Mouse (Mus musculus): ENCODE measurements around the gene Ackr4. TPM values are rescaled to one million over a fixed set of nuclear protein-coding genes. Genes with fewer than 3 reads are reported as not detected.

Ackr4 gene
- polyA plus RNA-seq, 1 experiment from 2014 or later = 1.8 TPM

DNA sequence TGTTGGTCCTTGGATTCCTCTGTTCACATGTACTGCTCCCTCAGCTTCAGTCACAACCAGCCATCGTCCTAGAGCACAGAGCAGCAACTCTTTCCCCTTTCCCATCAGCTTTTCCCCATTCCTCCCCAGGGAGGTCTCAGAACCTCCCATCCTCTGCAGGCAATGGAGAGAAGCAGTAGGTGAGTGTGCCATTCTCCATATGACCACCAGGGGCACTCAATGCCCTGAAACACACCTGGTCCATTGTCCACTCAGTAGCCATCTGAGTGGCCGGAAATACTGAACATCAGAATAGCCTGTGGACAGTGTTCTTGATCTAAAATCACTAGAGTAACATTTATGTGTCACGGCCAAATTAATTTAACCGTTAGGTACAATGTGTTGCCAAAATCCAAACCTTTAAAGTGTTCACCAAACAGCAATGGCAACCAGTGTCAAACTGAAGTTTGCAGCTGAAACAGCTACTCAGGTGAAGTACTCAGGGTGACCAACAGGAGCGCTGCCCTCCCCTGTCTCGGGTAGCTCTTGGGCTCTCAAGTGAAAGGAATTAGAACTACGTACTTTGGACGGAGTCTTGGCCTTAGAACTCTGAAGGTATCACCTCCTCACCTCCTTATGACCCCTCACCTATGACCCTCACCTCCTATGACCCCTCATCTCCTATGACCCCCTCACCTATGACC is 17.7 kb upstream of the Ackr4 start:
- H3K4me1 ChIP-seq = no peaks in the 10 kb centered on the region
- no peaks in the 10 kb centered on the region for H3K9me3 ChIP-seq (replicated peaks)
- no peak overlapping the region for H3K4me2 ChIP-seq
- no peak overlapping the region for H3K27ac ChIP-seq
- WGBS = 85% methylated on average over 8 of the region's 8 CpGs
- H3K27me3 ChIP-seq = no peaks in the 10 kb centered on the region
- no peak for ATAC-seq (replicated peaks; ENCODE audit: low FRiP score)
- 0 out of 2 replicates have a peak, but pooled peaks cover 5% of the 10 kb centered on the region for H3K36me3 ChIP-seq
- H3K9ac ChIP-seq = no peak overlapping the region
- no peak overlapping the region for H3K4me3 ChIP-seq (replicated peaks)

DNA sequence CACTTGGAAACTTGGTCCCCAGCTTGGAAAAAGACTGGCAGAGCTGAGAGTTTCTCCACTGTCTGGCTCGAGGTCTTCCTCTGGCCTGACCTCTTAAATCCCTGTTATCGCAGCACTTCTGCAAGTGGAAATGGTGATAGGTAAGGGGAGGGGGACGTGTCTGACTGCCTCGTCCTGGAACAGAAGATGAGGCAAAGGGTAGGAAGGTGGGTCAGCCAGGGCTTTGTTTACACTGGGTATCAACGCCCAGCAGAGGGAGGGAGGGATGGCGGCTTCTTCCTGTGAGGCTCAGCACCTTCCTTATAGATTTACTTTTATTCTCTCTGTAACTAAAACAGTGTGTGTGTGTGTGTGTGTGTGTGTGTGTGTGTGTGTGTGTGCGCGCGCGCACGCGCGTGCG is 16.1 kb upstream of the Ackr4 start:
- H3K36me3 ChIP-seq = no peaks in the 10 kb centered on the region
- H3K27me3 ChIP-seq = no peaks in the 10 kb centered on the region
- no peak overlapping the region for H3K9ac ChIP-seq
- H3K27ac ChIP-seq = no peak overlapping the region
- H3K4me3 ChIP-seq (replicated peaks) = no peak overlapping the region
- ATAC-seq (replicated peaks; ENCODE audit: low FRiP score) = no peak
- 73% methylated on average over 14 of the region's 14 CpGs for WGBS
- no peak overlapping the region for H3K4me2 ChIP-seq
- no peaks in the 10 kb centered on the region for H3K9me3 ChIP-seq (replicated peaks)
- no peaks in the 10 kb centered on the region for H3K4me1 ChIP-seq

DNA sequence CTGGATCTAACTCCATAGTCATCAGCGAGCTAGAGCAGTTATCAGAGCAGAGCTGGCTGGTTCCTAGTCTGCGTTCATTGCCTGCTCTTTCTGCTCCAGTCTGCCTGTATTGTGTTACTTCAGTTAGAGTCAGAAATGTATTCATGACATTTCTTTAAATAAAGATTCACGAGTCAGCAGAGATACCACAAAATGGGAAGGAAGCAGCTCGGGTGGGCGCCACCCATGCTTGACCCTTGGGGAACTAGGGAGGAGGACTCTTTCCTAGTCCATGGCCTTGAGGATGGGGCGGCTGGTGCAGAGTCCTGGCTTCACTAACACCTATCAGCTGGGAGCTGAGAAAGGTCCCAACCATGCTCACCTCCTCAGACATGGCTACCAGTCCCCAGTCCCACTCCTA is 13.6 kb upstream of the Ackr4 start:
- H3K27me3 ChIP-seq = no peaks in the 10 kb centered on the region
- no peaks in the 10 kb centered on the region for H3K9me3 ChIP-seq (replicated peaks)
- ATAC-seq (replicated peaks; ENCODE audit: low FRiP score) = no peak
- H3K9ac ChIP-seq = no peak overlapping the region
- no peak overlapping the region for H3K4me3 ChIP-seq (replicated peaks)
- H3K27ac ChIP-seq = no peak overlapping the region
- no peaks in the 10 kb centered on the region for H3K4me1 ChIP-seq
- no peak overlapping the region for H3K4me2 ChIP-seq
- H3K36me3 ChIP-seq = no peaks in the 10 kb centered on the region
- 82% methylated on average over 6 of the region's 6 CpGs for WGBS

DNA sequence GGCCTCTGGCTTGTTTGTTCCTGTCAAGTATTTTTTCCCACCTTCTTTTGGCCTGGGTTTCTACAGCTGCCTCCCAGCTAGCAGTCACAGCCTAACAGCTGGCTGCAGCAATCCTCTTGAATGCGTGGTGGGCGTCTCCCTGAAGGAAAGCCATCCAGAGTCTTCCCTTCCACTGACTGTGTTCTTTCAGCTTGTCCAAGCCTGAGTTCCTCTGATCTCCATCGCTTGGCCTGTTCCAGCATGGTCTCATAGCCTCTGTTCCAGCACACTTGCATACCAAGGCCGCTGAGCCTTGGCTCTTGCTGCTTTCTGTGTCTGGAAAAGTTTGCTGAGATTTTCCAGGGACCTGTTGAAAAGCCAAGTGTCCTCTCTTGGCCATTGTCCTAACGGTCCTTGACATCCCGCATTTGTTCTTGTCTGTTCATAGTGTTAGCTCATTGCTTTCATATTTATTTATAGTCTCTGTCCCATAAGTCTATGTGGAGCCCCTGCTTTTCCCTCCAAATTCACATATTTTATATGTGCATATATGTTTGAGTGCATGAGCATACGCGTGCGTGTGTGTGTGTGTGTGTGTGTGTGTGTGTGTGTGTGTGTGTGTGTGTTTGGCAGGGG is 3.5 kb upstream of the Ackr4 start:
- H3K9ac ChIP-seq = no peak overlapping the region
- no peak for ATAC-seq (replicated peaks; ENCODE audit: low FRiP score)
- H3K27me3 ChIP-seq = no peaks in the 10 kb centered on the region
- no peak overlapping the region for H3K4me2 ChIP-seq
- H3K36me3 ChIP-seq = no peaks in the 10 kb centered on the region
- 83% methylated on average over 9 of the region's 9 CpGs for WGBS
- H3K9me3 ChIP-seq (replicated peaks) = no peaks in the 10 kb centered on the region
- H3K27ac ChIP-seq = no peak overlapping the region
- no peak overlapping the region for H3K4me3 ChIP-seq (replicated peaks)
- peaks cover 2% of the 10 kb centered on the region; the same call in 1 of the 2 replicates for H3K4me1 ChIP-seq

DNA sequence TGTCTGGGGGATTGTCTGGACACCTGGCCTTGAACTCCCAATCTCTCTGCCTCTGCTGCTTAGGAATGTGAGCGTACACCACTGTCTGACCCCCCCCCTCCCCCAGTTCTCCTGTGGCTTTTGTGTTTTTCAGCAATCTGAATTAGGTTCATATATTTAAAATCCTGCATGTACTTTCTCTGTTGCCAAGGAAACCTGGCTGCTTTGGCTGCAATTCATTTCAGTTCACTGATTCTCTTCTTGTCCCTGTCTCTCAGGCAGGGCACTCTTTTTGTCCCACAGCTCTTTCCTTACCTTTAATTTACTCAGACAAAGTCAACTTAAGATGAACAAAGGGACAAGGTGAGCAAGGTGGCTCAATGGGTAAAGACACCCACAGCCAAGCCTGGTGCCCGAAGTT is 1.4 kb upstream of the Ackr4 start:
- Histone ChIP-seq H3K9me3 (replicated peaks) (no peaks in the 10 kb centered on the region), H3K27ac (no peak overlapping the region), H3K4me3 (replicated peaks) (no peak overlapping the region), H3K4me2 (no peak overlapping the region), H3K4me1 (peaks cover 20% of the 10 kb centered on the region), H3K36me3 (no peaks in the 10 kb centered on the region), H3K9ac (no peak overlapping the region), H3K27me3 (no peaks in the 10 kb centered on the region)
- WGBS = 68% methylated on average over 2 of the region's 2 CpGs
- ATAC-seq (replicated peaks; ENCODE audit: low FRiP score) = no peak

DNA sequence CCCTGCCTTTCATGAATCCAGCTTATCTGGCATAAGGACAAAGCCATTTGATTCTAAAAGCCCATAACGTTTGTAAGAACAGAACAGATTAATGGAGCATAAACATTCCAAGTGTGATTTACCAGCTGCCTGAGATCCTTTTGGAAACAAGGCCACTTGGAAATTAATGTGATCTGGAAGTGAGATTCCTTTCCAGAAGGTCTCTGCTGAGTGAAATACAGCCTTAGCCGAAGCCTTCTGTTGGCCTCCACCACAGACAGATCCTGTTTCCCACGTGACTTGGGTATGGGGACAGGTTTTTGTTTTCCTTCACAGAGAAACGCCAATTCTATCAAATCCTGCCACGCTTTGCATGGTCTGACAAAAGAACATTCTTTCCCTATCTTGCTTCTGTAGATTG is 3.1 kb downstream of the Ackr4 start:
- Histone ChIP-seq H3K27ac (peak overlapping the region; percentile 85), H3K4me1 (peaks cover 39% of the 10 kb centered on the region), H3K4me2 (peak overlapping the region; percentile 39), H3K9ac (no peak overlapping the region), H3K36me3 (no peaks in the 10 kb centered on the region), H3K4me3 (replicated peaks) (no peak overlapping the region), H3K27me3 (peaks cover 2% of the 10 kb centered on the region; the same call in 1 of the 2 replicates), H3K9me3 (replicated peaks) (no peaks in the 10 kb centered on the region)
- ATAC-seq (replicated peaks; ENCODE audit: low FRiP score) = peak; percentile 61
- WGBS = 7% methylated on average over 5 of the region's 5 CpGs

DNA sequence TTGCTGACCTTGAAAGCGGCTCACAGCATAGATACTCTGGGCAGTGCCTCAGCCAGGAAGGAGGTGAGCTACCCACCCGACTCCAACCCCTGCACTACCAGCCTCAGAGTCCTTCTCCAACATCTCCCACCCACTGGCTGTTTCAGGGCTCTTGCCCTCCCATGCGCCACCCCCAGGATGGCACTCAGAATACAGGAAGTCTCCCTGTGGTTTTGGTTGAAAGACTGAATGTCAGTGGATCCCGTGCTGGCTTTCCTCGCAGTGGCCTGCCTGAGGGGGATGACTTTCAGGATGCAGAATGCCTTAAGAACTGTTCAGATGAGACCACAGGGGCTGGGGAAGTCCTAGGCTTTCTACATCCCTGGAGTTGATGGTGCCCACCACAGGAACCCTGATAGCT is 3.6 kb downstream of the Ackr4 start:
- ATAC-seq (replicated peaks; ENCODE audit: low FRiP score) = peak; percentile 48
- H3K27ac ChIP-seq = peak overlapping the region; percentile 85
- no peak overlapping the region for H3K4me3 ChIP-seq (replicated peaks)
- no peaks in the 10 kb centered on the region for H3K36me3 ChIP-seq
- H3K4me1 ChIP-seq = peaks cover 41% of the 10 kb centered on the region
- H3K9ac ChIP-seq = no peak overlapping the region
- 33% methylated on average over 5 of the region's 5 CpGs for WGBS
- H3K27me3 ChIP-seq = peaks cover 2% of the 10 kb centered on the region; the same call in 1 of the 2 replicates
- H3K9me3 ChIP-seq (replicated peaks) = no peaks in the 10 kb centered on the region
- 0 out of 2 replicates have a peak overlapping the region, but pooled peaks have one; percentile 15 for H3K4me2 ChIP-seq

DNA sequence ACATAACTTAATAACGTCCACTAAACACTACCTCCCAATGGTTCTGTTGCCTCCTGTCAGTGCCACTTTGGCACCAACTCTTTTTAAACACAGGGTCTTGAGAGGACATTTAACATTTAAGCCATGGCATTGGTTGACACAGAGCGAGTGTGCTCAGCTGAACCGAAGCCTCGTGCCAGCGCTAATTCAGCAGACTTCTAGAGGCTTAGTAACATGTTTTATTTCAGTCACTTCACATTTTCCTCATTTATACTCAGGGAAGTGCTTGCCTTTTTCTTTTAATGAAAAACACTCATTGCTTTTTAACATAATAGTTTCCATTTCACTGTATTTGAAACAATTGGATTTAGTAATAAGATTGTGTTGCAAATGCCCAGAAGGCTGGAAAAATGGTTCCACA is 17.6 kb downstream of the Ackr4 start:
- H3K9me3 ChIP-seq (replicated peaks) = no peaks in the 10 kb centered on the region
- H3K9ac ChIP-seq = no peak overlapping the region
- ATAC-seq (replicated peaks; ENCODE audit: low FRiP score) = no peak
- no peaks in the 10 kb centered on the region for H3K36me3 ChIP-seq
- H3K27me3 ChIP-seq = no peaks in the 10 kb centered on the region
- H3K4me3 ChIP-seq (replicated peaks) = no peak overlapping the region
- no peaks in the 10 kb centered on the region for H3K4me1 ChIP-seq
- H3K4me2 ChIP-seq = no peak overlapping the region
- H3K27ac ChIP-seq = no peak overlapping the region
- 89% methylated on average over 5 of the region's 5 CpGs for WGBS

DNA sequence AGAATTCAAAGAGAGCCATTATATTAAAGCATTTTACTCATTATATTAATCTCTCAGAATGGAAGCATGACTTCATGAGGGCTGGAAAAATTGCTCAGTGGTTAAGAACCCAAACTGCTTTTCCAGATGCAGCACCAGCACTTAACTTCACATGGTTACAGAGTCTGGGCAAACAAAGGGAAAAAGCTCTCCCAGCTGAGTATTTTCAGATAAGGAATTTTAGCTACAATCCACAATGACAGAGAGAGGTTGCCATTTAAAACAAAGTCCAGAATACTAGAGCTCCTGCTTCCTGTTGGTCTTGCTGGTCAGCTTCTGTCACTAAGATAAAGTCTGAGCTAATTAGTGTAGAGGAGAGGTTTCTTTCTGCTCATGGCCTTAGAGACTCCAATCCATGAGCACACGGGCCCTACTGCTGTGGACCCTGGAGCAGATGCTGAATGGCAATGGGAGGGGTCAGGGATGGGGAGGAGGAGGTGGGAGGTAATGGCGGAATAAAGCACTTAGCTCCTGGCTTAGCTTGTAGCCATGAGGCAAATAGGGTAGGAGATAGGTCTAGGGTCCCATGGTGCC is 18.1 kb downstream of the Ackr4 start:
- ATAC-seq (replicated peaks; ENCODE audit: low FRiP score) = no peak
- 74% methylated on average over 2 of the region's 2 CpGs for WGBS
- no peak overlapping the region for H3K9ac ChIP-seq
- no peaks in the 10 kb centered on the region for H3K4me1 ChIP-seq
- no peak overlapping the region for H3K4me3 ChIP-seq (replicated peaks)
- H3K9me3 ChIP-seq (replicated peaks) = no peaks in the 10 kb centered on the region
- no peak overlapping the region for H3K27ac ChIP-seq
- H3K36me3 ChIP-seq = no peaks in the 10 kb centered on the region
- no peak overlapping the region for H3K4me2 ChIP-seq
- H3K27me3 ChIP-seq = no peaks in the 10 kb centered on the region

DNA sequence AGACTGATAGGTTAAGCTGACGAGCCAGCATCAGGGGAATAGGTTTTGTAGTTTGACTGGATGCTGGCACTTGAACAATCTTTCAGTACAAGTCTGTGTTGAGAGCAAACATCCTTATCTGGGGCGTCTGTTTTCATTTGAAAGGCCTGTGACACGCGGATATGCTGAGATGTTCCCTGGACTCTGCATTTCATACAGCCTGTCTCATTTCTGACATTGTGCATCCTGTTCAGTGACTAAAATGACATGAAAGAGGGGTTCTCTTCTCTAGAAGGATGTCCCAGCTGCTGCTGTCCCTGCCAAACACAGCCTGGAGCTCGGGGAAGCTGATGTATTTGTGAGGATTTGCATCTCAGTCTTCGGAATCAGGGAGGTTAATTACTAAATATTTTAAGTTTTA is 19.3 kb downstream of the Ackr4 start:
- 61% methylated on average over 6 of the region's 6 CpGs for WGBS
- 0 out of 2 replicates have a peak, but pooled peaks have one; percentile 40 for ATAC-seq (replicated peaks; ENCODE audit: low FRiP score)
- no peaks in the 10 kb centered on the region for H3K9me3 ChIP-seq (replicated peaks)

DNA sequence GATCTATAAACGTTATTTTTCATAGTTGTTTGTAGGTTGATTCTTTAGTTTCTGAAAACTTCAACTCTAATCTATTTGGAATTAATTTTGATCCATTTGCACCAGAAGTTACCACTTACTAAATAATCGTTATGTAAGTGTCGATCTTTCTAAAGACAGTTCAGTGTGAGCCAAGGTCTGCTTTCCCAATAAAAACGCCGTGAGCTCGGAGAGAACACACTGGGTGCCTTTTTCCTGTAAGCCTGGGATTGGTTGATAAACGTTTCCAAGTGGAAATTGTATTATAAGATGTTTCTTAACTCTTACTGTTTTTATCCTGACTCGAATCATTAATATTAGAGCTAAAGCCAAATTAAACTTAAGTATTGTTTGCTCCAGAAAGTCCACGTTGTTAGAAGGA is 19.8 kb downstream of the Ackr4 start:
- Histone ChIP-seq H3K4me2 (no peak overlapping the region), H3K36me3 (no peaks in the 10 kb centered on the region), H3K27me3 (no peaks in the 10 kb centered on the region), H3K9ac (no peak overlapping the region), H3K27ac (no peak overlapping the region), H3K4me3 (replicated peaks) (no peak overlapping the region), H3K4me1 (peaks cover 11% of the 10 kb centered on the region), H3K9me3 (replicated peaks) (no peaks in the 10 kb centered on the region)
- 73% methylated on average over 9 of the region's 9 CpGs for WGBS
- ATAC-seq (replicated peaks; ENCODE audit: low FRiP score) = no peak

More for the DNA sequence above, 19.3 kb downstream of the Ackr4 start:
- Histone ChIP-seq H3K36me3 (no peaks in the 10 kb centered on the region), H3K27me3 (no peaks in the 10 kb centered on the region), H3K4me2 (no peak overlapping the region), H3K4me1 (peaks cover 6% of the 10 kb centered on the region), H3K4me3 (replicated peaks) (no peak overlapping the region), H3K9ac (no peak overlapping the region), H3K27ac (no peak overlapping the region)

DNA sequence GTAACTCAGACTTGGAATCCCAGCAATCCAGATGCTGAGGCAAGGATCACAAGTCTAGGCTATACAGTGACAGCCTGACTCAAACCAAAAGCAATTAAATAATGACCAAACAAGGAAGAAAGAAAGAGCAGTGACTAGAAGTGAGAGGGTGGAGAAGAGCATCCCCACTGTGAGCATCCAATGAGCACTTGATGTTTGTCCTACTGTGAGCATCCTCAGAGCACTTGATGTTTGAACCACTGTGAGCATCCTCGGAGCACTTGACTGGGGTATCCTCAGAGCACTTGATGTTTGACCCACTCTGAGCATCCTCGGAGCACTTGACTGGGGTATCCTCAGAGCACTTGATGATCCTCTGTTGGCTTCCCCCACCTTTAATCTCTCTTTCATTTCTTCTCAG is 21.7 kb downstream of the Ackr4 start:
- no peaks in the 10 kb centered on the region for H3K36me3 ChIP-seq
- H3K4me3 ChIP-seq (replicated peaks) = no peak overlapping the region
- H3K27ac ChIP-seq = no peak overlapping the region
- H3K9me3 ChIP-seq (replicated peaks) = no peaks in the 10 kb centered on the region
- no peaks in the 10 kb centered on the region for H3K27me3 ChIP-seq
- no peak for ATAC-seq (replicated peaks; ENCODE audit: low FRiP score)
- H3K4me1 ChIP-seq = peaks cover 23% of the 10 kb centered on the region
- H3K4me2 ChIP-seq = no peak overlapping the region
- H3K9ac ChIP-seq = no peak overlapping the region
- WGBS = 95% methylated on average over 2 of the region's 2 CpGs
